Mouse (Mus musculus) duodenum, adult 2 months (tissue): Measurements from ENCODE around the gene Cdh26. TPM values are rescaled to one million over a fixed set of nuclear protein-coding genes. Genes with fewer than 3 reads are reported as not detected.

Experiments
- polyA plus RNA-seq: library from polyadenylated mRNA; depleted of rRNA; stranded (reverse); fragments of >200 nt; gene quantifications from 2 replicates; pipeline ENCODE4 v1.2.3, GENCODE M21; 2012; ENCODE audit warnings: low replicate concordance; rRNA removed

The Cdh26 gene
- polyA plus RNA-seq = 0.04 and 0.15 TPM in 2 replicates

GRCm38 (mm10) chr2:178430231-178430630, at the start of gene Cdh26:
Gene Cdh26 (plus strand): TSS chr2:178430531.

GRCm38 (mm10) chr2:178407053-178407815, 23.1 kb upstream of the Cdh26 start, which contains the start of gene Sycp2:
Gene Sycp2 (minus strand): TSS chr2:178407685.

DNA sequence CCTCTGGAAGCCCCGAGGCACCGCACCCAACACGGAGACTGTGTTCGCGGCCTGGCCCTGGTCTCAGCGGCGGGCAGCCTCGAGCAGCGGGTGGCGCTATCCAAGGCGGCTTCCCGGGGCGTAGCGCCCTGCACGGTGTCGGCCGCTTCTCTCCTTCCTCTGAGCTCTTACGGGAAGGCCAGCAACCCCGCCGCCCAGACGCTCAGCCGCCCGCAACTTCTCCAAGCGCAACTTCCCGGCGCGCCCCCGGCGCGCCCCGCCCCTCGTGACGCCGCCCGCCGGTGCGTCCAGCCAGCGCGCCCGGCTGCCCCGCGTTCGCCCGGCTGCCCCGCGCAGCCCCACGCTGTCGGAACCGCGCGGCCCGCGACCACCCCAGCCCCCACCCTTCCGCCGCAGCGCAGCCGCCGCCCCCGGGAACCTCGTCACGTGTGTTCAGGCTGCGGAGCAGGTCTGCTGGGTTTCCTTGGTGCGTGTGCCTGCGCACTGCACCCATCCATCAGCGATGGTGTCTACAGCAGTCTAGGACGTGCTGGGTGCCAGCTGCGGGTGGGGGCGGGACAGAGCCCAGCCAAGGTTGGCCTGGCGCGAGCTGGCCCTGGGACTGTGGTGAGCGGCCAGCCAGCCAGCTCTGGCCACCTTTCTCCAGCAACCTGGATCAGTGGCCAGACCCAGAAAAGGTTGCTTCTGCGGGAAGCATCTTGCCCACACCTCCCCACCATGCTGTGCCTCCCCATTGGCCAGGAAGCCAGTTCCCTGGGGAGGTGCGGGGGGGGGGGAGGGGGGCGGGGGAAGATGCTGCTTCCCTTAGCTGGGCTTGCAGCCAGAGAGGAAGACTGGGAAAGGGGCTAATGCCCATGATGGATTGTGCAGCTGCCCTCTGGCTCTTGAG, 15.8 kb upstream of the Cdh26 start, which contains the start of the genes Ppp1r3d and Fam217b:
Gene Ppp1r3d (minus strand): TSS at position 212 of the 889 bp plus-strand sequence.
Gene Fam217b (plus strand): TSS at position 264 of the 889 bp plus-strand sequence.

Other genes starting within 250 kb of the Cdh26 start
- not detected in 2 replicates for gene Sycp2, start 22.8 kb upstream of the Cdh26 start, polyA plus RNA-seq
- 0.95 and 1.2 TPM in 2 replicates for gene Ppp1r3d, start 16.1 kb upstream of the Cdh26 start, polyA plus RNA-seq
- 0.29 and 2.2 TPM in 2 replicates for gene Fam217b, start 16.0 kb upstream of the Cdh26 start, polyA plus RNA-seq